Mouse (Mus musculus): ENCODE data around the gene Gm11444. TPM values are rescaled to one million over a fixed set of nuclear protein-coding genes. Genes with fewer than 3 reads are reported as not detected.
A peak's percentile ranks its signal among the peaks of the same experiment; 100 is the strongest.

The Gm11444 gene
- polyA plus RNA-seq, 1 experiment: not detected

GRCm38 (mm10) chr11:85889730-85890562, 39.8 kb upstream of the Gm11444 start:
- 11% methylated on average over 47 of the region's 47 CpGs for WGBS
- TF ChIP-seq POLR2A (IDR thresholded peaks at IDR 0.05; ENCODE audit: borderline replicate concordance, extremely low read depth, low read depth, low read length) (peak; percentile 28; the same call in 1 of the 2 replicates), CTCF (IDR thresholded peaks at IDR 0.05; ENCODE audit: insufficient read depth, low read length) (no peak)
- DNase-seq: no peak
- Histone ChIP-seq H3K4me1 (ENCODE audit: control insufficient read depth, insufficient read depth, low read length) (peaks cover 7% of the 10 kb centered on the region), H3K4me3 (replicated peaks; ENCODE audit: extremely low read depth, low read depth, low read length) (peak overlapping the region; percentile 36)

- no peak; the same call in 1 of the 2 replicates for TF ChIP-seq POLR2A (IDR thresholded peaks at IDR 0.05; ENCODE audit: borderline replicate concordance, extremely low read depth, low read depth, low read length)
- TF ChIP-seq CTCF (IDR thresholded peaks at IDR 0.05; ENCODE audit: insufficient read depth, low read length): no peak
- no peak for DNase-seq
- WGBS: 56% methylated on average over 8 of the region's 8 CpGs
- H3K4me3 ChIP-seq (replicated peaks; ENCODE audit: extremely low read depth, low read depth, low read length): peak overlapping the region; percentile 54
- H3K4me1 ChIP-seq (ENCODE audit: control insufficient read depth, insufficient read depth, low read length): peaks cover 3% of the 10 kb centered on the region; the same call in 1 of the 2 replicates
Observed at GRCm38 (mm10) chr11:85889056-85889729, 39.1 kb upstream of the Gm11444 start.

GRCm38 (mm10) chr11:85888451-85888961, 38.4 kb upstream of the Gm11444 start:
- WGBS: 9% methylated on average over 26 of the region's 26 CpGs
- Histone ChIP-seq H3K4me1 (ENCODE audit: control insufficient read depth, insufficient read depth, low read length) (peaks cover 3% of the 10 kb centered on the region; the same call in 1 of the 2 replicates), H3K4me3 (replicated peaks; ENCODE audit: extremely low read depth, low read depth, low read length) (peak overlapping the region; percentile 49)
- no peak for DNase-seq
- TF ChIP-seq CTCF (IDR thresholded peaks at IDR 0.05; ENCODE audit: insufficient read depth, low read length) (no peak), POLR2A (IDR thresholded peaks at IDR 0.05; ENCODE audit: borderline replicate concordance, extremely low read depth, low read depth, low read length) (no peak)

- no peak for TF ChIP-seq POLR2A (IDR thresholded peaks at IDR 0.05; ENCODE audit: borderline replicate concordance, extremely low read depth, low read depth, low read length)
- TF ChIP-seq CTCF (IDR thresholded peaks at IDR 0.05; ENCODE audit: insufficient read depth, low read length): no peak
- peaks cover 2% of the 10 kb centered on the region; the same call in 1 of the 2 replicates for H3K4me1 ChIP-seq (ENCODE audit: control insufficient read depth, insufficient read depth, low read length)
- peak overlapping the region; percentile 45 for H3K4me3 ChIP-seq (replicated peaks; ENCODE audit: extremely low read depth, low read depth, low read length)
- no peak for DNase-seq
- 15% methylated on average over 17 of the region's 17 CpGs for WGBS
Observed at GRCm38 (mm10) chr11:85887801-85888450, 37.8 kb upstream of the Gm11444 start.

GRCm38 (mm10) chr11:85887273-85887672, 37.1 kb upstream of the Gm11444 start:
- peak overlapping the region; percentile 43 for H3K4me3 ChIP-seq (replicated peaks; ENCODE audit: extremely low read depth, low read depth, low read length)
- DNase-seq: no peak
- WGBS: 34% methylated on average over 6 of the region's 6 CpGs
- no peak for TF ChIP-seq POLR2A (IDR thresholded peaks at IDR 0.05; ENCODE audit: borderline replicate concordance, extremely low read depth, low read depth, low read length)
- H3K4me1 ChIP-seq (ENCODE audit: control insufficient read depth, insufficient read depth, low read length): no peaks in the 10 kb centered on the region

- H3K4me3 ChIP-seq (replicated peaks; ENCODE audit: extremely low read depth, low read depth, low read length): peak overlapping the region; percentile 69
- TF ChIP-seq POLR2A (IDR thresholded peaks at IDR 0.05; ENCODE audit: borderline replicate concordance, extremely low read depth, low read depth, low read length): no peak
- TF ChIP-seq CTCF (IDR thresholded peaks at IDR 0.05; ENCODE audit: insufficient read depth, low read length): no peak
- WGBS: 15% methylated on average over 22 of the region's 22 CpGs
- DNase-seq: no peak
- no peaks in the 10 kb centered on the region for H3K4me1 ChIP-seq (ENCODE audit: control insufficient read depth, insufficient read depth, low read length)
Observed at GRCm38 (mm10) chr11:85886429-85886785, 36.3 kb upstream of the Gm11444 start.

- no peak for TF ChIP-seq CTCF (IDR thresholded peaks at IDR 0.05; ENCODE audit: insufficient read depth, low read length)
- peak; percentile 60; the same call in 1 of the 2 replicates for TF ChIP-seq POLR2A (IDR thresholded peaks at IDR 0.05; ENCODE audit: borderline replicate concordance, extremely low read depth, low read depth, low read length)
- WGBS: 32% methylated on average over 27 of the region's 28 CpGs
- H3K4me1 ChIP-seq (ENCODE audit: control insufficient read depth, insufficient read depth, low read length): no peaks in the 10 kb centered on the region
- peak; percentile 27 for DNase-seq
- H3K4me3 ChIP-seq (replicated peaks; ENCODE audit: extremely low read depth, low read depth, low read length): peak within 1 kb of the TSS; percentile 69
Observed at GRCm38 (mm10) chr11:85885665-85886428, 35.7 kb upstream of the Gm11444 start, which contains the start of gene Tbx4. Gene Tbx4, plus strand, starts transcription at chr11:85886422.

- no peak overlapping the region for H3K4me3 ChIP-seq (replicated peaks; ENCODE audit: extremely low read depth, low read depth, low read length)
- TF ChIP-seq CTCF (IDR thresholded peaks at IDR 0.05; ENCODE audit: insufficient read depth, low read length) (no peak), POLR2A (IDR thresholded peaks at IDR 0.05; ENCODE audit: borderline replicate concordance, extremely low read depth, low read depth, low read length) (no peak)
- H3K4me1 ChIP-seq (ENCODE audit: control insufficient read depth, insufficient read depth, low read length): no peaks in the 10 kb centered on the region
- no peak for DNase-seq
- WGBS: 69% methylated on average over 4 of the region's 4 CpGs
Observed at GRCm38 (mm10) chr11:85884498-85884897, 34.4 kb upstream of the Gm11444 start.

All from lung, adult 2 months (tissue).